Mouse (Mus musculus): ENCODE results near the gene Cenpl. TPM values are rescaled to one million over a fixed set of nuclear protein-coding genes. Genes with fewer than 3 reads are reported as not detected.
A peak's percentile ranks its signal among the peaks of the same experiment; 100 is the strongest.

The Cenpl gene
- polyA plus RNA-seq, 1 experiment from 2014 or later = 40.7 TPM

DNA sequence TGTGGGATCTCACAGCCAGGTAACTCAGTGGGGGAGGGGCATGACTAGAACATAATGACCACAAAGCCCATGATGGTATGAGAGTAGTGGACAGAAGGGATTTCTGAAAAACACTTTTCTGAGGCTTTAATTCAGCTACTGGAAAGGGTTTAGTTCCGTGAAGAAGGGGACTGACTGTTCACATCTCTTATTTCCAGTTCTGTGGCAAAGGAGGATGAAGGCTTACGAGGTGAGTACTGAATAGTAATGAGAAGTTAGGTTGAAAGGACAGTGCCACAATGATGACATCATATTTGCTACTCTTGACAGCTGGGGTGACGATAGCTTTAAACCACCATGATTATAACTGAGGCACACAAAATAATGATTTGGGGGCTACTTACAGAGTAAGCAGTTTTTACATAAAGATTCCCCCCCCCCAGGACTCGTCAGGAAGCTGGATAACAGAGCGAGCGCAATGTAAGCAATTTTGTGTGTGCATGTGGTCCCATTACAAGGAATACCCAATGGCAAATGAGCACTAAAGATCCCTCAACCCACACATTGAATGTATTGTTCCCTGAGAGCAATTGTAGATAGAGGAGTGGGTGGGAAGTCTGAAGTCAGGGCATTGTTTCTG lies 34.6 kb upstream of the Cenpl start:
- Histone ChIP-seq H3K9me3 (no peaks in the 10 kb centered on the region), H3K27me3 (no peaks in the 10 kb centered on the region), H3K9ac (replicated peaks) (peak overlapping the region; percentile 96), H3K4me3 (replicated peaks) (peak overlapping the region; percentile 74), H3K36me3 (peaks cover 55% of the 10 kb centered on the region), H3K4me1 (replicated peaks) (peaks cover 18% of the 10 kb centered on the region), H3K27ac (peak overlapping the region; percentile 95), H3K4me2 (peak overlapping the region; percentile 93)
- 2% methylated on average over 6 of the region's 6 CpGs for WGBS
- ATAC-seq (ENCODE audit: insufficient number of reproducible peaks, insufficient read depth, low FRiP score, low TSS enrichment, low read depth) = no peak

DNA sequence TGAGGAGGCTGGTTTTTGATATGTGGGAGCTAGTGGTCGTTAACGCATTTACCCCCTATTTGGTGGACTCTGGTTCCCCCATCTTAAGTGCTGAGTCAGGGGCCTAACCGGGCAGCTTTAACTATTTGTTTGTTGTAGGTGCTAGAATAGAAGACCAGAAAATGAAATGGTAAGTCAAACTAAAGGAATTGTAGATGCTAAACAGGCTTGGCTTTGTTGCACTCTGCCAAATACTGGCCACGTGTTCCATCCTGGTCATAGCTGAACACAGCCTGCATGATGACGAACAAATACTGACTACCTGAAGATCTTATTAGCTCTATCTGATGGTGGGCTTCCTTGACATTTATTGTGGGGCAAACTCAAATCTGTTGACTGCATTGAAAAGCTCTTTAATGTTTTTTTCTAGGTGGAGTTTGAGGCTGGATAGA lies 34.1 kb upstream of the Cenpl start:
- peak overlapping the region; percentile 74 for H3K4me3 ChIP-seq (replicated peaks)
- H3K36me3 ChIP-seq = peaks cover 50% of the 10 kb centered on the region
- H3K4me1 ChIP-seq (replicated peaks) = peaks cover 18% of the 10 kb centered on the region
- no peak for ATAC-seq (ENCODE audit: insufficient number of reproducible peaks, insufficient read depth, low FRiP score, low TSS enrichment, low read depth)
- H3K27me3 ChIP-seq = no peaks in the 10 kb centered on the region
- WGBS = under 1% methylated on average over 5 of the region's 5 CpGs
- H3K4me2 ChIP-seq = peak overlapping the region; percentile 93
- peak overlapping the region; percentile 96 for H3K9ac ChIP-seq (replicated peaks)
- no peaks in the 10 kb centered on the region for H3K9me3 ChIP-seq
- H3K27ac ChIP-seq = peak overlapping the region; percentile 95

DNA sequence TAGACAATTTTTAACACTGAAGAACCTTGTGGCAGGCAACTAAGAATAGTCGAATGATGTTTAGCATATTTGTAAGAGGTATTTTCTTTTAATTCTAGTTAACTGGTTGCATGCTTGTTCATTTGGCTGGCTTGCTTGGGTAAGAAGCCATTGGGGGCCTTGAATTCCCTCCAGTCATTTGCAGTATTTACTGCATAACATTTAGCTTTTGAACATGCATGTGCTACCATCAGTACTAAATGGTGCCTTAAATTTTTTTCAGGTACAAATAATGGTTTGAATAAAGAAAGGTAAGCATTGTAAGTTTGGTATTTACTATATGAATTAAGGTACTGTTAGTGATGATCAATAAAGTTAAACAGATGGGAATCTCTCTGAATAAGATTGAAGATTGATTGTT lies 33.5 kb upstream of the Cenpl start:
- ATAC-seq (ENCODE audit: insufficient number of reproducible peaks, insufficient read depth, low FRiP score, low TSS enrichment, low read depth) = no peak
- peak overlapping the region; percentile 93 for H3K4me2 ChIP-seq
- H3K9ac ChIP-seq (replicated peaks) = peak overlapping the region; percentile 96
- peaks cover 18% of the 10 kb centered on the region for H3K4me1 ChIP-seq (replicated peaks)
- peak overlapping the region; percentile 74 for H3K4me3 ChIP-seq (replicated peaks)
- peak overlapping the region; percentile 95 for H3K27ac ChIP-seq
- no peaks in the 10 kb centered on the region for H3K27me3 ChIP-seq
- WGBS = 0% methylated on average over 1 of the region's 1 CpGs
- no peaks in the 10 kb centered on the region for H3K9me3 ChIP-seq
- peaks cover 50% of the 10 kb centered on the region for H3K36me3 ChIP-seq

DNA sequence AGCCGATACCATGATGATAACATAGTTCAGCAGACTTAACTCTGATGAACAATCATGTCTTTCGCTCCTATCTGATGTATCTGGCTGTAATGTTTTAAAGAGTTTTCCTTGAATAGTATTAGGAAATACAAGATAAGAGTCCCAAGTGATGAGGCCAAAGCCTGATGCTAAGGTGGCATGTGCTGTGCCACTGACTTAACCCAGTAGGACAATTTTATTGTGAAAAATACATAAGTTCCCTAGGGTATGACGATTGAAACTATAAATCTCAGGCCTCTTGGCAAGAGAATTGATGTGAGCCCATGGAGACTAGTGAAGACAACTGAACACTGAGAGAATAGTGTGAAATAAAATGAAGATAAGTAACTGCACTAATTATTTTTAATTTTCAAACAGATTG lies 32.9 kb upstream of the Cenpl start:
- Histone ChIP-seq H3K9me3 (no peaks in the 10 kb centered on the region), H3K9ac (replicated peaks) (peak overlapping the region; percentile 56), H3K36me3 (peaks cover 51% of the 10 kb centered on the region), H3K4me3 (replicated peaks) (peak overlapping the region; percentile 74), H3K4me2 (peak overlapping the region; percentile 93), H3K4me1 (replicated peaks) (peaks cover 18% of the 10 kb centered on the region), H3K27ac (peak overlapping the region; percentile 64; the same call in 1 of the 2 replicates), H3K27me3 (no peaks in the 10 kb centered on the region)
- WGBS = 19% methylated on average over 3 of the region's 3 CpGs
- ATAC-seq (ENCODE audit: insufficient number of reproducible peaks, insufficient read depth, low FRiP score, low TSS enrichment, low read depth) = no peak

DNA sequence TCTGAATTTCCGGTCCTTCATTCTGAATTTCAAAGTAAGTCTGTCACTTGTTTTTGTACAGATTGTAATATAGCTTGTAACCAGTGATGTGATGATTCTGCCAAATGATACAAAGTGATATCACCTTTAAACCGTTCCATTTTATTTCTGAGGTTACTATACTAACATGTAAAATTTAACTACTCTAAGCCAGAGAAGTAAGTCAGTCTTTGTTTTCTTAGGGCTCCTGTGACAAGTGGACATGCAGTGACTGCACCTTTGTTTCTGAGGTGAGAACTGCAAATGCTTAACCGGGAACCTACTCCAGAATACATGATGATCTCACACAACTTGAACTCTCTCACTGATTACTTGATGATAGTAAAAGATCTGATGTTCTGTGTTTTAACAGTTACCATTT lies 32.5 kb upstream of the Cenpl start:
- WGBS = 46% methylated on average over 3 of the region's 3 CpGs
- peaks cover 17% of the 10 kb centered on the region for H3K4me1 ChIP-seq (replicated peaks)
- H3K36me3 ChIP-seq = peaks cover 51% of the 10 kb centered on the region
- peak overlapping the region; percentile 74 for H3K4me3 ChIP-seq (replicated peaks)
- peak overlapping the region; percentile 93 for H3K4me2 ChIP-seq
- no peaks in the 10 kb centered on the region for H3K27me3 ChIP-seq
- H3K9ac ChIP-seq (replicated peaks) = no peak overlapping the region
- no peaks in the 10 kb centered on the region for H3K9me3 ChIP-seq
- no peak for ATAC-seq (ENCODE audit: insufficient number of reproducible peaks, insufficient read depth, low FRiP score, low TSS enrichment, low read depth)
- 0 out of 2 replicates have a peak overlapping the region, but pooled peaks have one; percentile 17 for H3K27ac ChIP-seq

DNA sequence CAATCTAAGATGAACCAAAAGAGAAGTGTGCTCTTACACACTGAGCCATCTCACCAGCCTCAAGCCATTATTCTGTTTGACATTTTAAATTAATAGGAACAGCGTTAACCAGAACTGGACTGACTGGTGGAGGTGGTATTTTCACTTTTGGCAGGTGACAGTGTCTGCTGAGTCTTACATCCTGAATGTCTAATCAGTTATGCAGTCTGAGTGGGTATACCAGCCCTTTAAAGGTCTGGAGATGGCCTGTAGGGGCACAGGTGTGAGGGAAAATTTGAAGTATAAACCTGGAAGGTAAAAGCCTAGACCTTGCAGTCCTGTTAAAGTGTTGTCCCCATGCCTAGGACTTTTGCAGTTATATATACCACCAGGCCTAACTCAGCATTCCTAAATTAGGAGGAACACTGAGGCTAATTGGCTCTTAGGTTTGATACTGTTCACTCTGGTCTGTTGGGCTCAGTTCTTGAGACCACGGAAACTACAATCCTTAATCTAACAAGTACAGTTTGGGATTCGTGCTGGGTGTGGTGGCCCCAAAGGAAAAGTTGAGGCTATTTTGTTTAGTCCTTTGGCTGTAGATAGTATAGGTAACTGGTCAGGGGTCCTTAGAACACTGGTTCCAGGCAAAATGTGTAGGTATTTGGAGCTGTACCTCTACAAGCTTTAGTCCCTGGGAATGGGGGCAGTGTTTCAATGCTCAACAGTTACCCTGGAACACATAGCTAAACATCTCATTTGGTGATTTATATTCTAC lies 31.4 kb upstream of the Cenpl start:
- H3K36me3 ChIP-seq = peaks cover 58% of the 10 kb centered on the region
- H3K27ac ChIP-seq = no peak overlapping the region; the same call in 1 of the 2 replicates
- ATAC-seq (ENCODE audit: insufficient number of reproducible peaks, insufficient read depth, low FRiP score, low TSS enrichment, low read depth) = no peak
- WGBS = 15% methylated on average over 3 of the region's 3 CpGs
- H3K9me3 ChIP-seq = no peaks in the 10 kb centered on the region
- no peak overlapping the region for H3K4me2 ChIP-seq
- peaks cover 9% of the 10 kb centered on the region for H3K4me1 ChIP-seq (replicated peaks)
- H3K27me3 ChIP-seq = no peaks in the 10 kb centered on the region
- no peak overlapping the region for H3K9ac ChIP-seq (replicated peaks)
- H3K4me3 ChIP-seq (replicated peaks) = no peak overlapping the region

DNA sequence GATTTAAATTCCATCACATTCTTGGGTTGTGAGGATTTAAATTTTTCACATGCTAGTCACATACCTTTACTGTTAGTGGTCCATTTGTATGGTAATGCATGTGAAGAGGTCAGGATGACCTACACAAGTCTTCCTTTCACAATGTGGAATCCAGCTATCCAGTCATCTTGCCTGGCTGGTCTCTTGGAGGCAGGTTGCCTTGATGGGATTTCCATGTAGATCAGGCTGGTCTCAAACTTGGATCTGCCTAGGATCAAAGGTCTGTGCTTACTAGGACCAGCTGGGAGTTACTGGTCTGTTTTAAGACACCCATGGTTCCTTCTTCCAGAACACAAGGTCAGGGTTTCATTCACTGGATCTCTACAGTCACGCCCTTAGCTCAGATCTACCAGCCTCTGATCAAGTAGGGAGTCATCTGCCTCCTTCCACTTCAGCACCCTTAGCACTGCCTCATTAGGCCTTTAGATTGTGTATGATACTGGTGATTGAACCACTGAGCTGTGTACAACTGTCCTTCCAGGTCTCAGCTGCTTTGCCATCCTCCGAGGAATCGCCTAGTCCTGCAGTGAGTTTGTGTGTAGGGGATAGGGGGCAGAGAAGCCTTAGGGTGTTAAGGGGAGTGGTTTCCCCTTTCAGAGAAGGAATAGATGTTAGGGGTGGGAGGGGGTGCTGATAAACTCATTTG lies 30.6 kb upstream of the Cenpl start:
- Histone ChIP-seq H3K4me2 (no peak overlapping the region), H3K4me3 (replicated peaks) (no peak overlapping the region), H3K27ac (peak overlapping the region; percentile 67), H3K9ac (replicated peaks) (no peak overlapping the region), H3K27me3 (no peaks in the 10 kb centered on the region), H3K4me1 (replicated peaks) (peaks cover 9% of the 10 kb centered on the region), H3K9me3 (no peaks in the 10 kb centered on the region), H3K36me3 (peaks cover 65% of the 10 kb centered on the region)
- WGBS = 15% methylated on average over 3 of the region's 3 CpGs
- peak; percentile 42; the same call in 1 of the 2 replicates for ATAC-seq (ENCODE audit: insufficient number of reproducible peaks, insufficient read depth, low FRiP score, low TSS enrichment, low read depth)

DNA sequence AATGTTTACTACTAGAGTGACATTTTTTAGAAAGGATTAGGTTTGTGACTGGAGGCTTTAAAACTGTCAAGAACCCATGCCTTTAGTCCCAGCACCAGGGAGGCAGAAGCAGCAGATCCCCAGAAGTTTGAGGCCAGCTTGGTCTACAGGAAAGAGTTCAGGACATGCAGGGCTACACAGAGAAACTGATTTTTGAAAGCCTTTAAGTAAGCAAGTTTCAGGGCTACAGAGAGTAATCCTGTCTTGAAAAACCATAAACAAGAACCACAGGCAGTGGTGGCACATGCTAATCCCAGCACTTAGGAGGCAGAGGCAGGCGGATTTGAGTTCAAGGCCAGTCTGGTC lies 30.1 kb upstream of the Cenpl start:
- peaks cover 9% of the 10 kb centered on the region for H3K4me1 ChIP-seq (replicated peaks)
- H3K9ac ChIP-seq (replicated peaks) = no peak overlapping the region
- H3K27me3 ChIP-seq = no peaks in the 10 kb centered on the region
- 52% methylated on average over 1 of the region's 1 CpGs for WGBS
- peaks cover 70% of the 10 kb centered on the region for H3K36me3 ChIP-seq
- no peaks in the 10 kb centered on the region for H3K9me3 ChIP-seq
- ATAC-seq (ENCODE audit: insufficient number of reproducible peaks, insufficient read depth, low FRiP score, low TSS enrichment, low read depth) = no peak
- no peak overlapping the region for H3K4me3 ChIP-seq (replicated peaks)
- no peak overlapping the region for H3K4me2 ChIP-seq
- H3K27ac ChIP-seq = peak overlapping the region; percentile 67

DNA sequence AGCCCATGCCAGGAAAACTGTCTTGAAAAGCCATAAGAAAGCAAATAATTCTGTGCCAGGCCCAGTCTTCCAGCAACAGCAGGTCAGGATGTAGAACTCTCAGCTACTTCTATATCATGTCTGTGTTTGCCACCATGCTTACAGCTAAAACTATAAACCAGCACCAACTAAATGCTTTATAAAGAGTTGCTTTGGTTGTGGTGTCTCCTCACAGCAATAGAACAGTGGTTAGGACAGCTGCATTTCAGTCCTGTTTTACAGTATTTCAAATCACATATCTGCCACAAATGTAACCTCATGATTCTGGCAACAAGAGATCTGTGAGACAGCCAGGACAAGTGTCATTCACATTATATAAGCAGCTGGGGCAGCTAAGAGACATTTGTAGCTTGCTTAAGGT lies 29.7 kb upstream of the Cenpl start:
- Histone ChIP-seq H3K9ac (replicated peaks) (no peak overlapping the region), H3K4me3 (replicated peaks) (no peak overlapping the region), H3K4me2 (no peak overlapping the region), H3K27me3 (no peaks in the 10 kb centered on the region), H3K9me3 (no peaks in the 10 kb centered on the region), H3K4me1 (replicated peaks) (peaks cover 9% of the 10 kb centered on the region), H3K27ac (peak overlapping the region; percentile 67), H3K36me3 (peaks cover 73% of the 10 kb centered on the region)
- ATAC-seq (ENCODE audit: insufficient number of reproducible peaks, insufficient read depth, low FRiP score, low TSS enrichment, low read depth) = no peak

DNA sequence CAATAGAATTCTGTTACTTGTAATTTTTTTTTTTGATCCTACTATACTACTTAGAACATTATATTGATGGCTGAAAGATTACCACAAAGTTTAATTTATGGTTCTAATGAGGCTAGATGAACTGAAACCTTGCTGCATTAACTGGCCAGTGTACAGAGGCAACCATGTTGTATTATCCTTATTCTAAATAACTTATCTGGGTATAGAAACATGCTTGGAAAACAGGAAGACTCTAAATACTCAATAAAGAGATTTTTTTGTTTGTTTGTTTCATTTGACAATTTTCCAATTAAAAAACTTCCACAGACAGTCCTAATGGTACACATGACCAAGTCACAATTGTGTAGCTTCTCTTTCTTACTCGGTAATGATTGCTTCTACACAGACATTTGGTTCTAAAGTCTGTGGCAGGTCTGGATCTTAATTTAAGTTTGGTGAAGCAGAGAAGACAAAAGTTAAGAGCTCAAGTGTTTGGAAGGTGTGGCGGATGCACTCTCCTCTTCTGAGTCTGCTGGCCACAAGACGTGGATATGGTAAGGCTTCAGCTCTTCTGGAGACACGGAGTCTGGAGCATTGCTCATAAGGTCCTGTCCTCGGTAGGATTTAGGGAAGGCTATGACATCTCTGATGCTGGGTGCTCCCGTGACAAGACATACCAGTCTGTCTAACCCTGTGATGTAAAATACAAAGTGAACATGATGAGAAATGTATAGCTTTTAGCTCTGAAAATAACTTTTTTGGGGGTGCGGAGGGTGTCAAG lies 29.1 kb upstream of the Cenpl start:
- peaks cover 9% of the 10 kb centered on the region for H3K4me1 ChIP-seq (replicated peaks)
- H3K4me2 ChIP-seq = no peak overlapping the region
- no peak for ATAC-seq (ENCODE audit: insufficient number of reproducible peaks, insufficient read depth, low FRiP score, low TSS enrichment, low read depth)
- H3K27me3 ChIP-seq = no peaks in the 10 kb centered on the region
- no peak overlapping the region for H3K4me3 ChIP-seq (replicated peaks)
- H3K36me3 ChIP-seq = peaks cover 73% of the 10 kb centered on the region
- H3K9me3 ChIP-seq = no peaks in the 10 kb centered on the region
- WGBS = 91% methylated on average over 7 of the region's 7 CpGs
- no peak overlapping the region for H3K9ac ChIP-seq (replicated peaks)
- peak overlapping the region; percentile 67 for H3K27ac ChIP-seq

DNA sequence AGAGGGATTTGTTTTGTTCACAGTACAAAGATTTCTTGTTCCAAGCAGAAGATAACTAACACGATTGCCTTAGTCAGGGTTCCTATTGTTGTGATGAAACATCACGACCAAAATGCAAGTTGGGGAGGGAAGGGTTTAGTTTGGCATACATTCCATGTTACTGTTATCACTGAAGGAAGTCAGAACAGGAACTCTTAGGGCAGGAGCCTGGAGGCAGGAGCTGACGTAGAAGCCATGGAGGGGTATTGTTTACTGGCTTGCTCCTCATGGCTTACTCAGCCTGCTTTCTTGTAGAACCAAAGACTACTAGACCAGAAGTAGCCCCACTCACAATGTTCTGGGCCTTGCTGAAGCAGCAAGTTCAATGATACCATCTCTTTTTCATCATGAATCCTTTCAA lies 23.5 kb upstream of the Cenpl start:
- H3K27me3 ChIP-seq = no peaks in the 10 kb centered on the region
- H3K4me1 ChIP-seq (replicated peaks) = no peaks in the 10 kb centered on the region
- no peak overlapping the region for H3K4me2 ChIP-seq
- H3K9ac ChIP-seq (replicated peaks) = no peak overlapping the region
- H3K27ac ChIP-seq = no peak overlapping the region
- 86% methylated on average over 3 of the region's 3 CpGs for WGBS
- H3K4me3 ChIP-seq (replicated peaks) = no peak overlapping the region
- ATAC-seq (ENCODE audit: insufficient number of reproducible peaks, insufficient read depth, low FRiP score, low TSS enrichment, low read depth) = no peak
- peaks cover 75% of the 10 kb centered on the region for H3K36me3 ChIP-seq
- no peaks in the 10 kb centered on the region for H3K9me3 ChIP-seq

Data from limb, embryonic 12.5 days (tissue).